Mouse (Mus musculus): Measurements from ENCODE around the gene Cyp3a59.
"Not testable (repeated sequence)": the region's sequence is repeated elsewhere in the genome, so short reads cannot be mapped to it uniquely, and the experiment has no call there.

The Cyp3a59 gene

DNA sequence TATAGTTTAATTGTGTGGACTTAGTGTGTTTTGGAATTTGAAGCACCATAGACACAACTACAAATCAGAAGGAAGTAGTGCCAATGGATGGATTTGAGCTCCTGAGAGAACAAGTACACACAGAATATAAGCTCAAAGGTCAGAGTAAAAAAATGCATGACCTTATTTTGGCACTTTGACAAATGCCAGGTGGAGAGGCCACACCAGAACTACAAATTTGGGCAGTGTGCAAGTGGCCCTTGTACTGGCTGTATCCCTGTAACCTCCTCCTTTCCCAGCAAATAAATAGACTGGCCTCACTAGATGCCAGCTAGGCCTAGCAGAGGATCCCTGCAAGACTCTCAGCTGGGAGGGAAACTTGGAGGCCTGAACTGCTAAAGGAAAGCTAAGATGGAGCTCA lies at the start of gene Cyp3a59:
TSS of gene Cyp3a59 (plus strand) at position 313 of the 400 bp plus-strand sequence.
- not testable (repeated sequence) for DNase-seq (ENCODE audit: low spot score)

DNA sequence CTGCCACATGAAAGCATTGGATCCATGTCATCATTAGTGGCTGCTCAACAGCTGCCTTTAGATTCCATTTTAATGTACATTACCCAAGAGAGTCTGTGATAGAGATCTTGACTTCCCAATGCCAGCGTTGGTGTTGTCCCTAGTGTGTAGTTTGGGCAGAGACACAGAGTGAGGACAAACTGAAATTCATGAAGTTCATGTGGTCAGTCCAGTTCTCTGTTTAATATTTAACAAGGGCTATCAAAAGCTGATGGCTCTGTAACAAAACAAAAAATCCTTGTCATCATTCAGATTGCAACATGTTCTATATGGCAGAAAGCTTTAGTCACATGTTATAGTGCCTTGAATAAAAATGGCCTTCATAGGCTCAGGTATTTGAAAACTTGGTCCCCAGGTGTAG lies 9.0 kb upstream of the Cyp3a59 start:
- DNase-seq (ENCODE audit: low spot score) = no peak

DNA sequence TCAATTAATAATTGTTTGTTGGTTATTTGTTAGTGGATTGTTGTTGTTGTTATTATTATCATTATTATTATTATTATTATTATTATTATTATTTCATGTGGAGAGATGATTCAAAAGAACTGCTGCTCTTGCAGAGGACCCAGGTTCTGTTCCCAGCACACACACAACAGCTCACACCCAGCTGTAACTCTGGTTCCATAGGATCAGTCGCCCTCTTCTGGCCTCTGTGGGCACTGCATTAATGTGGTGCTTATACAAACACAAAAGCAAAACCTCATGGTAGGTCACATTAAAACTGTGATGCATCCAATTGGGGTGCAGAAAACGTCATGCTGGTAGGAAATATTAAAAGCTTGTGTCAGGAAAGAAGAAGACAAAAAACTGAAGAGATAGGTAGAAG lies 68.8 kb downstream of the Cyp3a59 start:
- DNase-seq (ENCODE audit: low spot score) = no peak

DNA sequence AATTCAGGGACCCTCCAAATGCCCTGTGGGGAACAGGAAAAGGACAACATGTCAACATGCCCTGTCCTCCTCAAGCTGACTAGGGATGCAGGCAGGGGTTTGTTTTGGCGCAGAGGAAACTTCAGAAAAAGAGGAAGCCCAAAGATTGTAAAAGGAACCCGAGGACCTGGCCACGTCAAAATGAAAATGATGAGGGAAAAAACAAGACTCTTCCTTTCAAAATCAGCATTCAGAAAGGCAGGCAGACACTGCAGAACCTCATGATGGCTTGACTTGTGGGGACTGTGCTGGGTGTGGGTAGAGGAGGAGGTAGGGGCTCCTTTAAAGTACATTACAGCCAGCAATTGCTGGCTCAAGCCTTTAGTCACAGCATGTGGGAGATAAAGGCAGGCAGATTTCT lies 71.4 kb downstream of the Cyp3a59 start:
- no peak for DNase-seq (ENCODE audit: low spot score)

DNA sequence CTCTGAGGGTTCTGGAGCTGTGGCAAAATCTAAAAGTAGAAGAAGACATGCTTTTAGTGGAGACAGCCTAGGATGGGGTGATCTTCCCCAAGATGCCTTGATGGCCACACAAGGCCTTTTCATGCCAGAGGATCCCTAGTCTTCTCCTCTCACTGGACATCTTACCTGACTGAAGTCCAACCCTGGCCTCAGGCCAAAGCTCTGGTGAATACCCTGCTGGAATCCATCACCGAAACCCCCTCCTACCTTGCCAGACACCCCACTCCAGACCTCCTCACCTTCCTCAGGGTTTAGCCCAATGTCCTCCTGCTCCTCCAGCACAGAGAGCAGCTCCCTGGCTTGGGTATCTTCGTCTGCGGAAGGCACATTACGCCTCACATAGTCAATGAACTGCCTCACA lies 79.3 kb downstream of the Cyp3a59 start:
- not testable (repeated sequence) for DNase-seq (ENCODE audit: low spot score)

DNA sequence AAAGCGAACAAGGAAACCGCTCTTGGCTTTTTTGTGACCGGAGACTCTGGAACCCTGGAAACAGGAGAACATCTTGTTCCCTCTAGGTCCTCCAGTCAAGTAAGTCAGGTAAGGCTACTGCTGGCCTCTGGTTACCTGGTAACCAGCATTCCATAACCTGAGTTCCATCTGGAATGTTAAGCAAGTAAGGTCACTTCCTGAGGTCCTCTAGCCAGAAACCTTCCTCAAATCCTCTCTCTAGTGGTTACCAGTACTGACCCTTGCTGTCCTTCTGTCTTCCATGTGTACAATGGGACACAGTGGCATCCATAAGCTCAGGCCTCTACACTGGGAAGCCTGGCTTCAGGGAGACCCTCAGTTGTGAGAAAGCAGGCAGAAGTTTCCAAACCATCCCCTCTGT lies 81.4 kb downstream of the Cyp3a59 start, which contains the start of gene Gm5565:
TSS of gene Gm5565 (minus strand) at position 101 of the 400 bp plus-strand sequence.
- not testable (repeated sequence) for DNase-seq (ENCODE audit: low spot score)
